Mouse (Mus musculus) adrenal gland, postnatal 14 days (tissue): ENCODE data around the gene Gm48552. TPM values are rescaled to one million over a fixed set of nuclear protein-coding genes. Genes with fewer than 3 reads are reported as not detected.

ENCODE experiments used
- DNase-seq: peaks from one replicate; pipeline ENCODE4 v3.0.0; 2021; ENCODE audit warnings: mixed read lengths
- total RNA-seq: library from RNA; stranded (reverse); gene quantifications from 2 replicates; pipeline ENCODE4 v1.2.3, GENCODE M21; 2021

Gm48552 gene
- total RNA-seq, 1 experiment from 2014 or later, result 2.1 TPM

- peak; percentile 52 for DNase-seq
Measured at GRCm38 (mm10) chr10:81362336-81362949, 26.4 kb upstream of the Gm48552 start.

DNA sequence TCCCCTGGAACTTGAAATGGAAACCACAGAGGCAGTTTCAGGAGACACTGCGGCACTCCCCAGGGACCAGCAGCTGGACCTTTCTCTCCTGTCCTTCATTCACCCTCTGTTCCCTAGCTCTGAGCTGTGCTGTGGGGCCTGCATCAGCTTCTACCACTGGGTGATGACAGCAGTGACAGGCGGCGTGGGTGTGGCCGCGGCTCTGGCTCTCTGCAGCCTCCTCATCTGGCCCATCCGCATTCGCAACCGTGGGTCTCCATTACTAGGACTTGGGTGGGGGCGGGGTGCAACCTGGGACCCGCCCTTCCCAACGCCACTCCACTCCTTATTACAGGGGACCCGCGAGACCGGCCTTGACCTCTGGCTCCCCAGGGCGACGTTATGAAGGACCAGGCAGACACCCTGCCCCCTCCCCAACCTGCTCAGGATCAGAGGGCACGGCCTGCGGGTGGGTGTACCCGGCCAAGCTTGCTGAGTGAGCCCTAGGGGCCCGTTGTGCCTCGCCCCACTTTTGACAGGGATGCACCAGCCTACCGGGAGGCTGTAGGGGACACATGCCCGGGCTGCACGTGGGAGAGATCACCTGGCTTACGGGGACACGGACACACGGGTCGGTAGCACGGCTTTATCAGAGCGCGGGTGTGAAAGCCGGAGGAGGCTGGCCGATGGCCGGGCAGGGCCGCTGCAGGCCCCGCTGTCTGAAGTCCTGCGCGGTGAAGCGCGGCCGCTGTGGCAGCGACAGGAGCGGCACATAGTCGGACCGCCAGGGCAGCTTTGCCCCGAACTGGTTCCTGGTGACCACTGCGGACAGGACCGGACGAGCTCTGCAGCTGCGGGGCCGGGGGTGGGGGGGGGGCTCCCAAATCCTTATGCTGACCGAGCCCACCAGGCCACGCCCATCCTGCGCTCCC is 25.1 kb upstream of the Gm48552 start:
- DNase-seq, result peak; percentile 63

- peak; percentile 70 for DNase-seq
Measured at GRCm38 (mm10) chr10:81364666-81365065, 24.1 kb upstream of the Gm48552 start.

DNA sequence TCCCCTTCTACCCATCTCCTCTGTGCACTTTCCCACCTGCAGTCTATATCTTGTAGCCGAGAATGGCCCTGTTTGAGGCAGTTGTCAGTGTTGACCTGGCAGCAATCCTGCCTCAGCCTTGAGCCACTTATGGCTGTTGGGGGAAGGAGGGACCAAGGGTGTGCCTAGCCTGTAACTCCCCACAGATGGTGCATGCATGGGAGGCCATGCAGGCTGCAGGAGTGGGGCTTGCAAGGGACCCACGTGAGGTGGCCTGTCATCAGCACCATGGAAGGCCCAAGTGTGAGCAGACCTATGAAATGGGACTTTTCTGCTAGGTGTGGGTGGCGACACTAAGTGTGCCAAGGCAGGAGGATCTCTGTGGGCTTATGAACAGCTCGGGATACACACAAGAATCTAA is 23.7 kb upstream of the Gm48552 start:
- DNase-seq, result no peak

DNA sequence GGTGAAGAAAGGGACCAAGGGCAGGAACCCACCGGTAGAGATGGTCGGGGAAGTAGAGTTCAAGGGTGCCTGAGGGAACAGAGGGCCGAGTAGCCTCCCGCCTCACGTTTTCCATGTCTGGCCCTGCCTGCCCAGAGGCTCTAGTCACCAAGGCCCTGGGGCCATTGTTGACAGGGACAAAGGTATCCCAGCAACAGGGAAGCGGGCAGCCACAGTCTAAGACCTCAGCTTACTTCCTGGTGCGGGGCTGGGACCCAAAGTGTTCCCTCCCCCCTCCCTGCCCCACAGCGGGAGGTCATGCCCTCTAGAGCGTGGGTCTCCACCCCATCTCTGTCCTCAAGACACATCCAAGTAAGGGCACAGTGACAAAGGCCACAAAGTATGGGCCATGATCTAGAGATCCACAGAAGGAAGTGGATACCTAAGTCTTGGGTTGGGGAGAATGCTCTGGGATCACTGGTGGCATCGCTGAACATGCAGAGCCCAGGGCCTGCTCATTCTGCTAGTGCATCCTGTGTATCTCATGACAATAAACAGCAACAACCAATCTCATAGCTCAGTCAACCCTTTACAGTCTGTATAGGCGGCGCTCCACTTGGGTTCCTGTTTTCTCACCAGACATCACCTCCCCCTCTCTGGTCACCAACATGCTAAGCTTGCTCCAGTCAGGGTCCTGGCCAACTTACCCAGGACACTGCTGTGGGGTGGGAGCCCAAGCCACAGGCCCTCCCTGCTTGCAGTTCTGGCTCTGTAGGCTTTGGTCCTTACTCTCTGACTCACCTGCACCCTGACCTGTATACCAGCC is 22.9 kb upstream of the Gm48552 start, which contains the start of gene 4930404N11Rik:
Gene 4930404N11Rik (minus strand): TSS at position 145 of the 805 bp plus-strand sequence.
- DNase-seq, result no peak

GRCm38 (mm10) chr10:81366477-81367206 is 22.2 kb upstream of the Gm48552 start:
- DNase-seq, result no peak

DNA sequence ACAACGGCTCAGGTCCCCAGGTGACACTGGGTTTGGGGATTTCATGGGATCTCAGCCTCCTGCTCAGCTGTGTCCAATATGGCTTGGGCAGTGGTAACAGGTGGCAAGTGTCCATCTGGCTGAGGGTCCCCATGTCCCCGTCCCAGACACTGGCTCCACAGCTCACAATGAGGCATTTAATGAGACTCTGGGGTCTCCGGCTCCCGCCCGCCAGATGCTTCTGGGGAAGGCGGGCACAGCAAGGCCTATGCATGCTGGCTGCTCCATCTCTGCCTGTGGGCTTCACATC is 21.7 kb upstream of the Gm48552 start:
- no peak for DNase-seq

DNA sequence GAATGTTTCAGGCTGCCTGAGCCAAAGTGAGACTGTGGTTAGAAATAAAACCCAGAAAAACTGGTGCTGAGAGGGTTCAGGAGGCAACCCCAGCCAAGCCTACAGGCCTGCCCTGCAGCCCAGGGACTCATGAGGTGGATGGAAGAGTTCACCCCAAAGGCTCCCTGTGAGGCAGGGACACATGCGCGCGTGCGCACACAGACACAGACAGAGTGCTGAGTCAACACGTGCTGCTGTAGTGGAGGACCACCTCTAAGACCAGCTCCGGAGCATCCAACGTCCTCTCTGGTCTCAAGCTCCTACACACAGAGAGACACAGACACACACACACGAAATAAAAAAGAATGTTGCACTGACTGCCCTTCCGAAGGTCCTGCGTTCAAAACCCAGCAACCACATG is 13.5 kb upstream of the Gm48552 start:
- no peak for DNase-seq

DNA sequence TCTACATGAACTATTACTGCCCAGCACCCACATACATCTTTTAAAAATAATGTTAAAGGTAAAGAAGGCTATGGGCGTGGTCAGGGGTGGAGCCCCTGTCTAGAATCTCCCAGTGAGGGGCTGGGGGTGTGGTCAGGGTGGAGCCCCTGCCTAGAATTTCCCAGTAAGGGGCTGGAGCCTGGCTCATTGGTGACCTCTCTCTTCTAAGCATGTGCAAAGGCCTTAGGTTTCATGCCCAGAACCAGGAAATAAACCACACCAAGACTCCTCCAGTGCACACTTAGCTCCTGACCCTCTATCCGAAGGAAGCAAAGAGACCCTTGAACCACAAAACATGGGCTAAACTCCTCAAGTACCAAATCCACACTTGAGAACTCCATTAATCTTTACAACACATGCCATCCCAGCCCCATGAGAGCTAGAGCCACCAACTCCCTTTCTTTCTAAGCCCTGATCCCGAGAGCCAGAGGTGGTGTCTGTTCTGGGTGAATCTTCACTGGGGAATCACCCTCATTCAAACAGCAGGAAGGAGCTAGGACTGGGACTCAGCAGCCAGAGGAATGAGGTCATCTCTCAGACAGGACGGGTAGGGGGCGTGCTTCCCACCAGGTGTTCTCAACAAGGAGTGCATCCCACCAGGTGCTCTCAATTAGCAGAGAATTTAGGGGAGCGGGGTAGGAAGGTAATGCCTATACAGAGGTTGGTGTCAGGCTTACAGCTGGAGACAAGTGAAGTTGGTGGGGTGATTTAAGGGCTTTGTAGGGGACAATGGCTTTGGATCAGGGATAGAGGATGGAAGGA is 12.0 kb upstream of the Gm48552 start:
- no peak for DNase-seq

DNA sequence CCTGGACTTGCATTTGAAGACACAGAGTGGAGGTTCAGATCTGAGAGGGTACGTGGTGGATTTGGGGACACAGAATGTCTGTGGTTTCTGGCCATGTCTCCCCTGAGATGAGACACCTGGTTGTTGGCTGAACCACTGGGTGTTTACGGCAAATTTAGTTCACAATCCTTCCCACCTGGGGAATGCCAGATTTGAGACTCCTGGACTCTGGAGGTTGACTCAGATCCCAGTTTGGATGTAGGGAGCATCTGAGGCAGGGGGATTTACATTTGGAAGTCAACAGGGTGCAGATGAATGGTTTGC is 11.5 kb upstream of the Gm48552 start:
- no peak for DNase-seq

GRCm38 (mm10) chr10:81377793-81378552 is 10.8 kb upstream of the Gm48552 start, which contains the start of gene Fzr1:
TSS of gene Fzr1 (minus strand) at chr10:81378516.
- DNase-seq, result peak; percentile 65

- DNase-seq, result peak; percentile 100
Measured at GRCm38 (mm10) chr10:81378553-81379182, 10.1 kb upstream of the Gm48552 start.

DNA sequence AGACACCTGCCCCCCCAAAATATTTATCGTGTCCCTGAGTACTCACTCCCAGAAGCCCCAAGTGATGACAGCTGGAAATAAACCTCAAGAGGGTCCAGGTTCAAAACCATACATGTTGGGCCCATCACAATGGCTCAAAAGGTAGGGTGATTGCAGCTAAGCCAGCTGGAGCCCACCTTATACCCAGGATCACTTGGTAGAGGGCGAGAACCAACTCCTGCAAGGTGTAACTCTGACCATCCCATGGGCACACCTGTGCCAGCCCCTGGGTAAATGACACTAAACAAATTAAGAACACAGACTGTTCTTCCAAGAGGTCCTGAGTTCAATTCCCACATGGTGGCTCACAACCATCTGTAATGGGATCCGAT is 9.6 kb upstream of the Gm48552 start:
- no peak for DNase-seq

DNA sequence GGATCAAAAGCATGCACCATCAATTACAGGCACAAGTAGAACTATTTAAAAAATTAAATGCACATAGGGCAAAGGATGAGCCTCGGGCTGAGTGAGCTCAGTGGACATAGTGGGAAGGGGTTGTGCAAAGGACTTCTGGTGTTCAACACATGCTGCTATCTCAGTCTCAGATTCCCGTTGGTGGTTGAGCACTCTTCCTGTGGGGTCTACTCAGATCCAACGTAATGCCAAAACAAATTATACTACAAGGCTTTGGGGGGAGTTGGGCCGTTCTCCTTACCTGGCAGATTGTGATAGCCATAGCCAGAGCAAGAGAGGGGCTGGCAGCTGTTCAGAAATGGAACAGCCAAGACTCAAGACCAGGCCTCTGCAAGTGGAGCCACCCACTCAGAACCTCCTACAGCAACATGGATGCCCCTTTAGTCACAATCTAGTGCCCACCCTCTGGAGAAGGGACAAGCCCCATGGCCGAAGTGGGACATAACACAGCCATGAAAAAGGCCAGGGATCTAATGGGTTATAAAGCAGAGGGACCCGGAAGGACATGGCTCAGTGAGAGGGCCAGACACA is 8.9 kb upstream of the Gm48552 start:
- no peak for DNase-seq

DNA sequence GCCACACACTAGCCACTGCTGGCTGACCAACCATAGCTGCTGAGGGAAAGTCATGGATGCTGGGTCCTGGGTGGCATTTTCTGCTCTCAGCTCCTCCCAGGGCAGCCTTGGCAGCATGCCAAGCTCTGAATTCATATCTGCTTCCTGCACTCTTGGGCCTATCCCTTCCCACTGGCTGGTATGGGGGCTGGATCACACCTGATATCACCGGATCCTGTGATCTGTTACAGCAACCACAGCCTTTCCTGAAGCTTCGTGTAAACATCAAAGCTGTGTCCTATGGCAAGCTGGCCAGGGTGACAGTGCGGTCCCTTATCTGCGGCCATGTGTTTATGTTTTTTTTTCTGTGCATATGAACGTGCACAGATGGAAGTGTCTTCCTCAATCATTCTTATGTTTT is 6.8 kb upstream of the Gm48552 start:
- no peak for DNase-seq

GRCm38 (mm10) chr10:81383802-81384604 is 4.8 kb upstream of the Gm48552 start, which contains the start of the genes Dohh and Gm48551:
TSS of gene Dohh (plus strand) at chr10:81384428.
TSS of gene Gm48551 (plus strand) at chr10:81384466.
- DNase-seq, result peak; percentile 99

- no peak for DNase-seq
Measured at GRCm38 (mm10) chr10:81384605-81384982, 4.2 kb upstream of the Gm48552 start.

DNA sequence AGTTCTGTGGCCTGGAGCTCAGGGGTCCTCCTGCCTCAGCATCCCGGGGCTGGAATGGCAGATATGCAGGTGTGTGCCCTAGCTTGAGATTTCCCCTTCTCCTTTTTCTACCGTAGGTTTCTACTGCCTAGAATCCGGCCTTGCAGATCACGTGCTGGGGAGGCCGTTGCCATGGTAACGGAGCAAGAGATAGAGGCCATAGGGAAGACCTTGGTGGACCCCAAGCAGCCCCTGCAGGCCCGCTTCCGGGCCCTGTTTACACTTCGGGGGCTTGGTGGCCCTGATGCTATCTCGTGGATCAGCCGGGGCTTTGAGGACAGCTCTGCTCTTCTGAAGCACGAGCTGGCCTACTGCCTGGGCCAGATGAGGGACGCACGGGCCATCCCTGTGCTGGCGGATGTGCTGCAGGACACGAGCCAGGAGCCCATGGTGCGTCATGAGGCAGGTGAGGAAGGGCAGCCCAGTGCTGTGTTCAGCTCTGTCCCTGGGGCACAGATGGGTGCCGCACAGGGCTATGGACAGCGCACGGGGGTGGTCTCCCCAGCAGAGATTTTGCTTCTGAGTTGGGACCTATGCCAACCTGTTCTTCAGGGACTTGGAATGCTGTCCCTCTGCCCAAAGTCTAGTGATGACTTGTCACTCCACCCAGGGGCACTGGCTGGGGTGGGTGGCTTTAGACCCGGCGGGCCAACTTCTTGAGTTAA is 3.0 kb upstream of the Gm48552 start:
- no peak for DNase-seq
